Comparison of ENCODE assay signal across 13 mouse cellular contexts in genomic region chr13:111933526-111934240, GRCm38 (mm10).
DNase-seq lines count a peak whose midpoint lies in the region; ATAC-seq and TF ChIP-seq lines count a peak whose summit lies in the region.
"Had no signal": no experiment of that assay in that cellular context is flagged by ENCODE, and none has a peak within 500 bp of the region (broad histone marks: within the 10 kb centered on the region; RNA-seq: fewer than 3 reads in every experiment).

No protein-coding gene starts in this region.

- ATAC-seq in monocyte, adult 5-6 weeks (replicated peaks; ENCODE audit: insufficient number of reproducible peaks, low FRiP score, low TSS enrichment, poor library complexity, severe bottlenecking): peak; percentile 30
- ATAC-seq: intestine, postnatal 0 days had no signal

- no peaks in the 10 kb centered on the region for H3K27me3 ChIP-seq in heart, embryonic 10.5 days (ENCODE audit: insufficient read depth, poor library complexity, severe bottlenecking)
- H3K27me3 ChIP-seq in thymus, adult 2 months (ENCODE audit: control insufficient read depth, insufficient read depth, low read length): no peaks in the 10 kb centered on the region
- H3K27me3 ChIP-seq: limb, embryonic 15.5 days had no signal

- no peaks in the 10 kb centered on the region for H3K36me3 ChIP-seq in heart, embryonic 10.5 days
- H3K36me3 ChIP-seq in thymus, adult 2 months (ENCODE audit: control insufficient read depth, insufficient read depth, low read length): no peaks in the 10 kb centered on the region
- H3K36me3 ChIP-seq: limb, embryonic 15.5 days had no signal

- no peak for TF ChIP-seq POLR2A in thymus, adult 2 months (IDR thresholded peaks at IDR 0.05; ENCODE audit: control insufficient read depth, extremely low read depth, insufficient read depth, low read length, poor library complexity)

- peak; percentile 85 for DNase-seq in heart, adult 11 months
- no peak for DNase-seq in heart, embryonic 10.5 days (ENCODE audit: low spot score)
- peak; percentile 10 for DNase-seq in thymus, postnatal 14 days
- no peak for DNase-seq in thymus, adult 2 months
- DNase-seq in kidney, postnatal 14 days: peak; percentile 21
- DNase-seq in adrenal gland, adult 2 months: no peak
- no peak for DNase-seq in layer of hippocampus, adult 9-10 months (ENCODE audit: low spot score)
- DNase-seq: heart, adult 2 months; heart, postnatal 4 days had no signal

- no peaks in the 10 kb centered on the region for H3K9me3 ChIP-seq in heart, embryonic 10.5 days
- H3K9me3 ChIP-seq: limb, embryonic 15.5 days had no signal

- no peak for TF ChIP-seq CTCF in thymus, adult 2 months (IDR thresholded peaks at IDR 0.05; ENCODE audit: borderline replicate concordance, control insufficient read depth, extremely low read depth, insufficient read depth, low read length, poor library complexity)

- WGBS in heart, embryonic 10.5 days: 71% methylated on average over 8 of the region's 8 CpGs
- WGBS in thymus, adult 2 months: 52% methylated on average over 8 of the region's 8 CpGs

- no peak overlapping the region for H3K4me3 ChIP-seq in heart, embryonic 10.5 days
- no peak overlapping the region for H3K4me3 ChIP-seq in thymus, adult 2 months (ENCODE audit: control insufficient read depth, insufficient read depth, low read length)
- H3K4me3 ChIP-seq: heart, adult 2 months; left cerebral cortex, adult 2 months; limb, embryonic 15.5 days had no signal

- peaks cover 21% of the 10 kb centered on the region for H3K4me1 ChIP-seq in heart, embryonic 10.5 days
- peaks cover 14% of the 10 kb centered on the region for H3K4me1 ChIP-seq in thymus, adult 2 months (replicated peaks; ENCODE audit: control insufficient read depth, insufficient read depth, low read length)

- no peak overlapping the region for H3K27ac ChIP-seq in heart, embryonic 10.5 days
- no peak overlapping the region for H3K27ac ChIP-seq in thymus, adult 2 months (ENCODE audit: control insufficient read depth, insufficient read depth, low read length)
- H3K27ac ChIP-seq: heart, adult 2 months; left cerebral cortex, adult 2 months; limb, embryonic 15.5 days had no signal

Comparison
In these comparisons a context has a peak if more than half of its experiments do, and no peak if none do; other contexts are left out.
1. DNase-seq: peak in heart, adult 11 months (single experiment), thymus, postnatal 14 days (single experiment) and kidney, postnatal 14 days (single experiment); none in heart, embryonic 10.5 days (single experiment), thymus, adult 2 months (single experiment), adrenal gland, adult 2 months (single experiment) and layer of hippocampus, adult 9-10 months (single experiment).